Mouse (Mus musculus): ENCODE data around the gene Slfn8. TPM values are rescaled to one million over a fixed set of nuclear protein-coding genes. Genes with fewer than 3 reads are reported as not detected.
"Not testable (repeated sequence)": the region's sequence is repeated elsewhere in the genome, so short reads cannot be mapped to it uniquely, and the experiment has no call there.

Slfn8 gene
- 1 to 10 TPM in 1 of 2 experiments, under 1 TPM in 1; 0.56 to 1.5 TPM for total RNA-seq (2021)

DNA sequence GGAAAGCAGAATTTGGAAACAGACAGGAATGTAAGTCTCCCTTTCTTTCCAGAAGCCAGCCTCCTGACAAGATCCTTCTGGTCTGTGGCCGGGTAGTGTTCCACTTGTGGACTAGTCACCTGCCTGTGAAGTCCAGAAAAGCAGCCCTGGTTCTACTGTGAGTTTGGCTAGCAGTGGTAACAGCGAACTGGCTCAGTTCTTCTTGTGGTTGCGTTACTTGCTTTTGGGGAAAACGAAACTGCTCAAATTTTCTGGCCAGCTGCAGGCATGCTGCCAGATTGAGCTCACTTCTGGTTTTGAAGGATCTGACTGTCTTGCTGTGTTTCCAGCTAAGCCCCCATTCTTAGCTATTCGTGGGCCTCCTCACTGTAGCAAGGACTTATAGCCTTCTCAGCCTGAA is at the start of gene Slfn8:
TSS of gene Slfn8 (minus strand) at position 190 of the 400 bp plus-strand sequence.
- DNase-seq: peak; percentile 49 to 62
- intact Hi-C loops (cut with DNase I): no loop called here

DNA sequence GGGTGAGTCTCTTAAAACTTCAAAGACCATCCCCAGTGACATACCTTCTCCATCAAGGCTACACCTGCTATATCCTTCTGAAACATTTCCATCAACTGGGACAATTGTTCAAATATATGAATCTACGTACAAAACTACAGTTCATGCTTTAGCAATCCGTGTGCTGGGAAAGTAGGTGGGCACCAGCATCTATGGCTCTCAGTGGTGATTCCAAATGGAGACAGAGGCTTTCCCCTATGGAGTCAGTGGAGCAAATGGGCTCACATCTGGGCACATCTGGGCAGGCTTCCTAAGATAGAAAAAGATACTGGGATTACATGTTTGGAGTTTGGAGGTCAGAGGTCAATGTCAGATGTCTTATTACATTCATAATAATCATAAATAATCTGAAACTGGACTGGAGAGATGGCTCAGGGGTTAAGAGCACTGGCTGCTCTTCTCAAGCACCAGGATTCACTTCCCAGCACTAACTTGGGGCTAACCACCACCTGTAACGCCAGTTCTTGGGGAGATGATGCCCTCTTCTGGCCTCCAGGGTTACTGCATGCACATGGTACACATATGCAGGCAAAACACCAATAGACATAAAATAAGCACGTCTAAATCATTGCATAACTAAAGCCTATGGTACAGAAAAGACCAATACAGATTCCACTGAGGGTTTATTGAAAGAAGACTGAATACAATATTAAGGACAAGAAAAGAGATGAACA is 47.5 kb upstream of the Slfn8 start:
- intact Hi-C loops (cut with DNase I): no loop called here
- peak in 1 of 2 experiments; percentile 0 for DNase-seq

DNA sequence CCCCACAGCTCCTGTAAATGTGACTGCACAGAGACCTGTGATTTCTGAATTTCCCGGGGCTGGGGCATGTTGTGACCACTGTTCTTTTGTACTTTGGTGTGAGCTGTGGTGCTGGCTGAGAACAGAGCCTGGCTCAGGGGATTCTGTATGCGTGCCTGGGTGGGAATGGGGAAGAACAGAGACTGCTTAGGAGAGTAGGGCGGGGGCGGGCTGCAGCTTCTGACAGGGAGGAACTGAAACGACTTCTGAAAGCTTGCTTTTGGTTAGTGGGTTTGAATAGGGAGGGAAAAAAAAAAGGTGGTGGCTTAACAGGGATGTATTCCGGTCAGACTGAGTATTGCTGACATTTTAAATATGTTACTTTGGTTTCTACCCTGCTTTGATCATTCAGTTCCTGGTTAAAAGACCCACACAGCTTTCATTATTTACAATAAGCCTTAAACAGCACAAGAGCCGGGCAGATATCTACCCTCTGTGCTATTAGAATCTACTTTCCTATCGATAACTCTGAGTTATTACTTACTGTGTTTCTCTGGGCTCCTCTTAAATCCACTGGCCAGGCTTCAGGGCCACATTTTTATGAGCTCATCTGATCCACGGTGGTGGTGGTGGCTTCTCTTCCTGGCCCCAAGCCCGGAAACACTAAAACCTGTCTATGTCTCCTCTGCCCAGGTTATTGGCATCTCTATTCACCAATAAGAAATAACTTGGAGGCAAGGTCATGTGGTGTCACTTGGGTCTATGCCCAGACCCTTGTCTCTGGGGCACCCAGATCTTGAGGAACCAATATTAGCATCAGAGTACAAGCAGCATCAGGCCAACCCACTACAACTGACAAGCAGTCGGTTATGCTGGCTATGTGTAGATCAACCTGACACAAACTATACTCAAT is 46.3 kb upstream of the Slfn8 start:
- intact Hi-C loops (cut with DNase I): no loop called here
- peak in 1 of 2 experiments; percentile 41 for DNase-seq

DNA sequence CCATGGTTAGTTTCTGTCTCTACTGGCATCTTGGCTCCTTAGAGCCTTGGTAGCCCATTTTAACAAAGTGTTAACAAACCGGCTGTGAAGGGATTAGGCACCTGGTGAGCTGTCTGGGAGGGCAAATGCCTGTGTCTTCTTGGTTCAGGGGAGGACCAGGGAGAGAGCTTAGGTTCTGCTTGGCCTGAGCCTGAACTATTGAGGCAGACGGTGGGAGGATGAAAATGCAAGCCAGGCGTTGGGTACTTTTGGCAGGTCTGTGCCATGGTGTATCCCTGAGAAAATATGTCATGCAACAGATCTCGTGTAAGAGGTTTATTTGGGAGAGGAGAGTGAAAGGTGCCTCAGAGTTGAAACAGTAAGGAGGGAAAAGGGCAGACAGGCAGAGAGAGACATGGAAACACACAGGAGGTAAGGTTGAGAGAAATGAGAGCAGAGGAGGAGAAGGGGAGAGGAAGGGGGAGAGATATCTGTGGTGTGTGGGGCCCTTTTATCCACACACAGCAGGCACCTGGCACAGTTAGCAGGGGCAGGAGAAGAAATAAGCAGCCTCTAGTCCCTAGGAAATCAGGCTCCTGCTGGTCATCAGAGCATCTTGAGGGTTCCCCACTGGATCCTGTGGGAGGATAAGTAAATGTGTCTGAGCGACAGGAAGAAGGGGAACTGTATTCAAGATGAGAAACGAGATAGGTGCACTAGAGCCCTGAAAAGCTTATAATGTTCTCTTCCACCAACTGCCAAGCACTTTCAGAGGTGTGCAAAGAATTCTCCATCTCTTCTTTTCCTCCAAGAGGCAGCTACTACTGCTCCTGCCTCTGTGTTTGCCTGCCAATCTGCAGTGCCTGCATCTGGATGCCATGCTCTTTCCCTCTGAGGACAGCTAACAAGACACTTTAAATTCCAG is 45.1 kb upstream of the Slfn8 start:
- DNase-seq: no peak
- intact Hi-C loops (cut with DNase I): no loop called here

GRCm38 (mm10) chr11:83064946-83065345 is 44.3 kb upstream of the Slfn8 start, which contains the start of gene Slfn2:
Gene Slfn2 (plus strand): TSS chr11:83065112.
- intact Hi-C loops (cut with DNase I): no loop called here
- no peak for DNase-seq

DNA sequence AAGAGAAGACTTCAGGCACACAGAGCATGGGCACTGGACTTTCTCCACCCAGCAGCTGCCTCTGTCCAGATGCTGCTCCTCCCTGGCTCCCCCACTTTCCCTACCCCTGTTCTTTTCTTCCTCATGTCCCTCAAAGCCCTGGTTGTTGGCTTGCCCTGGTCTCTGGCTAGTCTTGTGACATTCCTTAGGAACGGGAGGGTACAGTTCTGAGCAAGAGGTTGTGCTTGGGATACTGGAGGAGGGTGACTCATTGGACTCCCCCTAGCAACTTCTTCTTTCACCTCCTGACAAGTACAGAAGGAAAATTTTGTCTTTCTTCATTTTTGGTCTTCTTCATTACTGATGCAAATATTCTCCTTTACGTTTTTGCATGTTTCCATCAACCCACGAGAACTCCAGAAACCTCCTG is 43.3 kb upstream of the Slfn8 start:
- intact Hi-C loops (cut with DNase I): no loop called here
- no peak for DNase-seq

DNA sequence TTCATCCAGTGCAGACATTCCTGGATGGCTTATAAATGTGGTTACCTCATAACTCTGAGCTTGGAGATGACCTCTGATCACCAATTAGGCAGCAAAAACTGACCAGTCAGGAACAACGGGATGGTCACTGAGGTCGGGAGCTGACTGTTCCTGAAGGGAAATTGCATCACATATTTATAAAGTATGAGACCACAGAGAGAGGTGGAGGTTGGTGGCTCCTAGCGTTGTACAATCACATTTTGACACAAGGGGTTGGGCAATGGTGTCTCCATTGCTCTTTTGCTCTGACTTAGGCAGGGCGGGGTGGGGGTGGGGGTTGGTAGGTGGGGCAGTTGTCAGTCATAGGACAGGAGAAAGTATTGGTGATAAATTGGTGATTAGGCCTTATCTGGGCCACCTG is 42.5 kb upstream of the Slfn8 start:
- intact Hi-C loops (cut with DNase I): no loop called here
- no peak for DNase-seq

- no peak for DNase-seq
- intact Hi-C loops (cut with DNase I): no loop called here
Measured at GRCm38 (mm10) chr11:83061806-83062205, 41.2 kb upstream of the Slfn8 start.

- no peak for DNase-seq
- intact Hi-C loops (cut with DNase I): no loop called here
Measured at GRCm38 (mm10) chr11:83060412-83061020, 39.9 kb upstream of the Slfn8 start.

DNA sequence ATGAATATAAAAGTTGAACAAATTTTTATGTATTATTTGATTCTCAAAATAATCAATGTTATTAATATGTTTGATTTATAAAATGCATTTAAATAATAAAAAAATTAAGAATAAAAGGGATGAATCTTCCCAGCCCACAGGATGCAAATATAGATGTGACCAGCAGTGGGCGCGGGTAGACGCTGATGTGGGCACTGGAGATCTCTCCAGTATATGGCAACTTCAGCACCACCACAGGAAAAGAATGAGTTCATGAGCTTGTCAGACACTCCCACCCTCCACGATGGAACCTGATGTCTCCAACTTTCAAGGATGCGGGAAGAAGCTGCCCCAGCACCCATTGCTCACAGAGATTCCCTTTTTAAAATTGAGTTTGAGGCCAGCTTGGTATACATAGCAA is 37.3 kb upstream of the Slfn8 start:
- DNase-seq: peak in 1 of 2 experiments; percentile 78
- intact Hi-C loops (cut with DNase I): loop anchor here (5.0 kb wide), 1 partner anchor 139 kb away; no protein-coding TSS in a partner anchor

- intact Hi-C loops (cut with DNase I): no loop called here
Measured at GRCm38 (mm10) chr11:83045642-83046041, 25.0 kb upstream of the Slfn8 start.

GRCm38 (mm10) chr11:83043891-83044290 is 23.3 kb upstream of the Slfn8 start:
- no peak for DNase-seq
- intact Hi-C loops (cut with DNase I): loop anchor here (5.0 kb wide), 1 partner anchor 153 kb away; no protein-coding TSS in a partner anchor

More at GRCm38 (mm10) chr11:83045642-83046041, 25.0 kb upstream of the Slfn8 start:
- no peak for DNase-seq

GRCm38 (mm10) chr11:83041000-83041399 is 20.4 kb upstream of the Slfn8 start:
- intact Hi-C loops (cut with DNase I): loop anchor here (2.0 to 5.0 kb wide), 2 partner anchors 126 to 156 kb away; no protein-coding TSS in a partner anchor
- DNase-seq: no peak

DNA sequence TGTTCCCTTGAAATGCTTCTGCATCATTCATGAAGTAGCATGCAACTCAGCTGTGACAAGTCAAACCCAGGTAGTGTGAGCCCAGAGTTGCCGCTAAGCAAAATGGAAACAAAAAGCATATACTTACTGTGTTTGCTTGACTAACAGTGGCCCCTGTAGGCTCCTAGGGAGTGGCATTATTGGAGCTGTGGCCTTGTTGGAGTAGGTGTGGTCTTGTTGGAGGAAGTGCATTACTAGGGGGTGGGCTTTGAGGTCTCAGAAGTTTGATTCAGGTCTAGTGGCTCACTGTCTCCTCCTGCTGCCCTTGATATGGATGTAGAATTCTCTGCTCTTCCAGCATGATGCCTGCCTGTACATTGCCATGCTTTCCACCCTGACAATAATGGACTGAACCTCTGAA is 19.7 kb upstream of the Slfn8 start:
- no peak for DNase-seq
- intact Hi-C loops (cut with DNase I): loop anchor here (2.0 to 5.0 kb wide), 2 partner anchors 126 to 157 kb away; no protein-coding TSS in a partner anchor

- DNase-seq: no peak
- intact Hi-C loops (cut with DNase I): loop anchor here (2.0 to 5.0 kb wide), 3 partner anchors 49 to 158 kb away; partner anchors contain the start of gene Slfn9
Measured at GRCm38 (mm10) chr11:83039796-83040195, 19.2 kb upstream of the Slfn8 start.

DNA sequence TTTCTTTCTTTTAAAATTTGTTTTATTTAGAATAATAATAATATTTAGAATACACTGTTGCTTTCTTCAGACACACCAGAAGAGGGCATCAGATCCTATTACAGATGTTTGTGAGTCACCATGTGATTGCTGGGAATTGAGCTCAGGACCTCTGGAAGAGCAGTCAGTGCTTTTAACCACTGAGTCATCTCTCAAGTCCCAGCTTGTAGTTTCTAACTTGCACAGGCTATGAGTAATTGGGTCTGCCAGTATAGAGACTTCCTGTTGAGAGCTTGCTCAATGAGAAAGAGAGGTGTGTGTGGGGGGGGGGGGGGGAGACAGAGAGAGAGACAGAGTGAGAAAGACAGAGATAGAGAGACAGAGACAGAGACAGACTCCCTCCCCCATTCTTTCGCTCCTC is 18.5 kb upstream of the Slfn8 start:
- intact Hi-C loops (cut with DNase I): loop anchor here (2.0 kb wide), 1 partner anchor 48 kb away; the partner anchor contains the start of gene Slfn9

DNA sequence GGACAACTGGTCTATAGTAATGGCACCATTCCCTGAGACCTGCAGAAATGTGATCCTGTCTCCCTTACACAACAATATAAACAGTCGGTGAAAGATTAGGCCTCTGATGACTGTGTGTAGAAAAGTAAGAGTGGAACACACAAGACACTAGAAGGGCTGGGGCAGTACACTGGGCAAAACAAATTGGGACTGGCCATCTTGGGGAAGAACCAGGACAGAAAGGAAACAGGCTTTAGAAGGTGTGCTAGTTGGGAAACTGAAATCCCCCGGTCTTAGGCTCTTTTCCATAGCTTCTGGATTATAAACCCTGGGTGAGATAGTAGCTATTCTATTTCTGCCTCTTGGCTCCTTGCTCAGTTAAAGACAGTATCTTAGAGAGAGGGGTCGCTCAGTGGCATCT is 18.1 kb upstream of the Slfn8 start:
- DNase-seq: not testable (repeated sequence)
- intact Hi-C loops (cut with DNase I): loop anchor here (2.0 kb wide), 1 partner anchor 48 kb away; the partner anchor contains the start of gene Slfn9

More for the DNA sequence above, 18.5 kb upstream of the Slfn8 start:
- no peak for DNase-seq

DNA sequence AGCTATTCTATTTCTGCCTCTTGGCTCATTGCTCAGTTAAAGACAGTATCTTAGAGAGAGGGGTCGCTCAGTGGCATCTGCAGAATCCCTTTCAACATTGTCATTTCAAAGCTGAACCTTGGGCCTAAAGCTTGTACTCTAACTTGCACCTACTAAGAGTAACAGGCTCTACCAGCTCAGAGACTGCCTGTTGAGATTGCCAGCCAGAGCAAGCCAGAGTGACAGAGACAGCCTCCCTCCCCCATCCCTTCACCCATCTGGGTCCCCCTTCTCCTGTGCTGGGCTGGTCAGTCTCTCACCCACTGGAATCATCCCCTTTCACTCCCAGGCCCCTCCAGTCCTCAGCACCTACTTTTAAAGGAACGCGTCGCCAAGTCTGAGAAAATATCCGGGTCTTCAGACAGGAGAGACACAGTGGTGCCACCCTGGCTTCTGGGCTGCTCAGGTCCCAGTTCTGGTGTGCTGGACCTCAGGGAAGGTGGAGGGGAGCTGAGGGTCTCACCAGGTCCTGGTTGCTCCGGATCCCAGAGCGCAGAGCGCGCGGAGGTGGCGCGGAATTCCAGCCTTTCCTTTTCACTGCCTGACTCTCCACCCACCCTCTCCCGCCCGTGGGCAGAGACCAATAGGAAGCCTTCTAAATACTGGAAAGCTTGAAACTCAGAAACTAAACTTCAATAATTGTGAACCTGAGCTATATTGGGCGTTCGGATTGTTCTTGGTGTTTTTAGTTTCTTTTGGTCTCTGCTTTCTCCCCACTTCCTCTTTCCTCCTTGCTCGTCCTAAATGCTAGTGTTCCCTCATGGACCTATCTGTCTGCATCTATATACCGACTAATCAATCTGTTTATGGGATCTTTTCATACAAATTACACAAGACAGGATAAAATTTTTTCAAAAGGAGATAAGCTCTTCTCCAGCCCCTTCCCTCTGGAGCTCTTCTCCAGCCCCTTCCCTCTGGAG is 770 bp downstream of the Slfn8 start:
- DNase-seq: peak; percentile 5 to 6
- intact Hi-C loops (cut with DNase I): loop anchor here (2.0 kb wide), 1 partner anchor 29 kb away; the partner anchor contains the start of gene Slfn9
